Mouse (Mus musculus) adrenal gland (tissue): ENCODE measurements around the gene Ppp2r5a.

Experiments used
- intact Hi-C: fragments of 180-260 bp; cut with DNase I; formaldehyde crosslinking; loops from one replicate; pipeline ENCODE4 v1.15.1; 2025

Gene Ppp2r5a

DNA sequence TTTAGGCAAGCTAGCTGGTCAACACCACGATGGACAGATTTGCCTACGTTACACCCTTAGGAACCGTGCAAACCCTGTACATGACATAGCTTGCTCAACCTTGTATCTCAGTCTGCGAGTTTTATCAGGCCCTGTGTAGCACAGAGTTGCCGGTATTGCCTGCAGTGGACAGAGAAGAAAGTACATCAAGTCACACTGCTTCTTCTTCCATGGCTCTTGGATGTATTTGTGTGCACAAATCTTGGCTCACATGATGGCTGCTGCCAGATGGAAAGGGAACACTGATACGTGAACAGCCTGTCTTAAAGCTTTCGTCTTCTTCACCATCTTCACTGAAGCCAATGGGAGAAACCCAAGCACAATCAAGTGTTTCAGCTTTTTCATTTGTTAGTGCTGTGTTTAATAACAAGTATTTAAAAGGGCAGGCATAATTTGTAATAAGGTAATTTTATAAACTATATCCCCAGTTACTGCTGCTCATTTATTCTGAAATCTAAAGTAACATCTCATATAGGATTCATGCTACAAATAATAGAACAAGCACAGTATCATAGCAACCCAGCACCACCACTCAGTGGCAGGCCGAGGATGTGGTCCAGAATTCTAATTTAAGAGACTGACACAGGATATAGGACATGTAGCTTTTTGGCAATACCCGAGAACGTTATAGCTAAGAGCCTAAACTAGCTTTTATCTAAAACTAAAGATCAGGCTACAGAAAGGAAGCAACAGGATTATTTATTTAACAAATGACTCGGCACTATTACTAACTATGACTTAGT lies 20.9 kb downstream of the Ppp2r5a start:
- intact Hi-C loops = no loop called here

GRCm38 (mm10) chr1:191380843-191381242 lies 22.2 kb downstream of the Ppp2r5a start:
- intact Hi-C loops = no loop called here

DNA sequence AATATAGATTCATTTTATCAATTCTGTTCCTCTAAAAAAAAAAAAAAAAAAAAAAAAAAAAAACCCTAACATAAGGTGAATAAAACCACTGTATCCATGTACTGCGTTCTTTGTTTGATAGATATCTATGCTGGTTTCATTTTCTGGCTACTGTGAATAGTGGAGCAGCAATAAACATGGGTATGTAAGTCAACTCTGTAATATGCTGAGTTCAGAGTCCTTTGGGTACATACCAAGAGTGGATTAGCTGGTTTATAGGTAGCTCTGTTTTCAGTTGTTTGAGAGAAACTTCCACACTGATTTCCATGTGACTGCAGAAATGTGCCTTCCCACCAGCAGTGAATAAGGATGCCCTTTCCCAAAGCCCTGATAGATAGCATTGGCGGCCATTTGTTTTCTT lies 25.0 kb downstream of the Ppp2r5a start:
- intact Hi-C loops = no loop called here

GRCm38 (mm10) chr1:191375644-191375998 lies 27.5 kb downstream of the Ppp2r5a start:
- intact Hi-C loops = no loop called here

- intact Hi-C loops = loop anchor here (5.0 kb wide), 1 partner anchor 187 kb away; no protein-coding TSS in a partner anchor
Observed at GRCm38 (mm10) chr1:191374993-191375643, 28.0 kb downstream of the Ppp2r5a start.

GRCm38 (mm10) chr1:191369140-191369539 lies 33.9 kb downstream of the Ppp2r5a start:
- intact Hi-C loops = loop anchor here (10.0 kb wide), 1 partner anchor 446 kb away; no protein-coding TSS in a partner anchor

GRCm38 (mm10) chr1:191368193-191368592 lies 34.9 kb downstream of the Ppp2r5a start:
- intact Hi-C loops = loop anchor here (10.0 kb wide), 1 partner anchor 447 kb away; no protein-coding TSS in a partner anchor

- intact Hi-C loops = loop anchor here (10.0 kb wide), 1 partner anchor 450 kb away; no protein-coding TSS in a partner anchor
Observed at GRCm38 (mm10) chr1:191364477-191364876, 38.6 kb downstream of the Ppp2r5a start.

DNA sequence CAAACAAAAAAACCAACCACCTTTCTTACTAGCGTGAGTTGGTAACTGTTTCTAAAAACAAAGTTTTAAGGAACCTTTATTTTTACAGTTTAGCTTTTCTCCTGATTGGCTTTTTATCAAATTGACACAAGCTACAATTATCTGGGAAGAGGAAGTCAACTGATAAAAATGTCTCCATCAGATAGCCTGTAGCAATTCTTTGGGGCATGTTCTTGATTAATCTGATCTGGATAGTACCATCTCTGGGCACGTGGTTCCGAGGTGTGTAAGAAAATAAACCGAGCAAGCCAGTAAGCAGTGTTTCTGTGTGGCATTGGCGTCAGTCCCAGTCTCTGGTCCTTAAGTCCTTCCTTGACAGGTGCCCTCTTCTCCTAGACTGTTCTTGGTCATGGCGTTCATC lies 40.7 kb downstream of the Ppp2r5a start:
- intact Hi-C loops = loop anchor here (10.0 kb wide), 1 partner anchor 452 kb away; no protein-coding TSS in a partner anchor

DNA sequence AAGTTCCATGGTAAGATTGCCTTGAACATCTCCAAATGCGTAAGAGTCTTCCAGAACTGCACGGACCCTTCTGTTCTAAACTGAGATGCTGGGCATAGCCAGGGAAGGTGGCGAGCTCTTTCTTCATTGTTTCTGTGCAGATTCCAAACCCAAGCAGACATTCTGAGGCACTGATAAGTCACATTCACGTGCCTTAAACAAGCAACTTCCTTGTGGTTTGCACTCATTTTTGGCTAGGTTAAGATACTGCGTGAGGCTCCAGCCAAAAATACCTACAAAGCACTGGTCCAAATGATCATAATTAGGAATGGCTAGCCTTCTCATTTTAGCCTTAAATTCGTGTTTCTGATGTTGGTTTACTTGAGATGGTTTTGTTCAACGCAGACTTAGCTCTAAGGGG lies 43.6 kb downstream of the Ppp2r5a start:
- intact Hi-C loops = no loop called here

DNA sequence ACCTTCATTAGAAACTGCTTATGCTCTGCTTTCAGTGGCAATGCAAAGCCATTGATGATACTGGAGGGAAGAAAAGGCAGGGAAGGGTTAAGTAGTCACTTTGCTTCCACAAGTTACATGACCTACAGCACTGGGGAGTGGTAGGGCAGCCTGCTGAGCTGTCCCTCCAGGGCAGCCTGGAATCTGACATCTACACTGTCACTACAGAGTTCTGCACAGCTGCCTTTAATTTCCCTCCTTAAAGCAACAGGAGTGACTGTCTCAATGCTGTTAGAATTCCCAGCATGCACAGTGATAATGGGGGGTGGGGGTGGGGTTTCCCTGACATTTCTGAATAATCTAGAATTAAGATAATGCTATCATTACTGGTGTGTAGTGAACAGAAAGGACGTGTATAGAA lies 46.1 kb downstream of the Ppp2r5a start:
- intact Hi-C loops = no loop called here

- intact Hi-C loops = loop anchor here (5.0 kb wide), 1 partner anchor 42 kb away; no protein-coding TSS in a partner anchor
Observed at GRCm38 (mm10) chr1:191353836-191354235, 49.2 kb downstream of the Ppp2r5a start.

DNA sequence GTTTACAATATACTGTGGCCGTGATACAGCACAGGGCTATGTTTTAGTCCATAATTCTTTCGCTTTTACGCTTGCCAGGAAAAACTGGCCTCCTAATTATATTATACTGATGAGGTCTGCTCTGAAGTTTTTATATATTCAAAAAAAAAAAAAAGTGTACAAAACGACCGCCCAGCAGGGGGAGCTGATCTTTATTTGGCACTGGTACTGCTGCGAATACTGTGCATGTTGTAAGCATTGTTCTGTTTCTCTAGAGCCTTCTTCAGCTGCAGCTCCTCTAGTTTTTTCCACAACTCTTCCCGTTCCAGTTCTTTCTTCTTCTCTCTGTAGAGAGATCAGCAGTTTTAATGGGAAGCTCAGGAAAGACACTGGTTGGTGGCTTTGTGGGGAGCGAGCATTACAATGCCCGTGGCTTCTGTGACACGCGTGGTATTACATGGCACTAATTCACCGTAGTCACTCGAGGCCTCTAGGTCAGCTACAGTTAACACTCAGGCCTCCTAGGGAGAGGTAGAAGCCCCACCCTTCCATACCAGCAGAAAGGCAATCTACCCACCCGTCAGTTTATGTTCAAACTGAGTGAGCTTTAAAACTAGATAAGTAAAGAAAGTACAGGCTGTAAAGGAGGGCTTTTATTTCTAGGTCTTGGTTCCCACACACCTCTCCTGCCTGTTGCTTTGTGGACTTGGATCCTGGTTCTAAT lies 50.1 kb downstream of the Ppp2r5a start:
- intact Hi-C loops = loop anchor here (5.0 kb wide), 1 partner anchor 41 kb away; no protein-coding TSS in a partner anchor

- intact Hi-C loops = loop anchor here (5.0 kb wide), 1 partner anchor 38 kb away; no protein-coding TSS in a partner anchor
Observed at GRCm38 (mm10) chr1:191350355-191350754, 52.7 kb downstream of the Ppp2r5a start.

- intact Hi-C loops = loop anchor here (5.0 kb wide), 1 partner anchor 37 kb away; no protein-coding TSS in a partner anchor
Observed at GRCm38 (mm10) chr1:191349486-191350037, 53.5 kb downstream of the Ppp2r5a start.

GRCm38 (mm10) chr1:191348996-191349395 lies 54.1 kb downstream of the Ppp2r5a start:
- intact Hi-C loops = no loop called here

GRCm38 (mm10) chr1:191348592-191348991 lies 54.5 kb downstream of the Ppp2r5a start:
- intact Hi-C loops = no loop called here

DNA sequence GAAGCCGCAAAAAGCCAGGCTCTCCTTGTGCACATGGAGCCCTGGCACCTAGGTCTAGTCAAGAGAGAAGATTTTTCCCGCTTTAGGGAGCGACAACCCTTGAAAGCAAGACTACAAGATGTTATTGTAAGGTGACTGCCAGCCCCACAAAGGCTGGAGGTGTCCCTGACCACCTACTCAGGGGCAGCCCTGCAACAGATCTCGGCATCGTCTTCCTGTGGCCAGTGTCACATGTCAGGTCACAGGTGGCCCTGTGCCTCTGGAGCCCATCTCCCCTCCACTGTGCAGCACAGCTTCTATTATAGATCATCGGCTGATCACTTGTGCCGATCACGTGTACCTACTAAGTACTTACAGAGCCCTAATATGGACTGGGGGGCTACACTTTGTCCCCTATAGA lies 55.5 kb downstream of the Ppp2r5a start:
- intact Hi-C loops = no loop called here

- intact Hi-C loops = no loop called here
Observed at GRCm38 (mm10) chr1:191340530-191340929, 62.5 kb downstream of the Ppp2r5a start.

DNA sequence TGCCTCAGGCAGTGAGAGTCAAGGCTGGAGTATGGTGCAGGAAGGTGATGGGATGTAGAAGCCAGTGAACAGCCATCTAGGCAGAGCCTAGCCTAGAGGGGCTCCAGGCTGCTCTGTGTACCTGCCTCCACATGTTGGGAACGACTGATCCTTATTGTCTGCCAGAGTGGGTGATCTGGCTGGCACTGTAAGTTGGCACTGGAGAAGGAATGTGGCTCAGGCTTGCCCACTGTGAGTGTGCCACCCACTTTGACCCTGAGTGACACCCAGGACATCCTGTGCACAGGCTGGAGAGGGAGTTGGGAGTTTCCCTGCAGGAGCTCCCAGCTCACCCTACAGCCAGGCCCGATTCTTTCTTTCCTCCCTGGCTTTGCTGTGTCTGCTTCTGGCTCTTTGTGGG lies 63.2 kb downstream of the Ppp2r5a start:
- intact Hi-C loops = no loop called here

- intact Hi-C loops = no loop called here
Observed at GRCm38 (mm10) chr1:191334500-191334899, 68.6 kb downstream of the Ppp2r5a start.
